Mouse (Mus musculus) mouse embryonic stem cell (cell line): ENCODE data around the gene Gm49661.

ENCODE experiments used
- in situ Hi-C, 2 experiments: fragments of 300-500 bp; cut with MboI; formaldehyde crosslinking; loops; 1 replicate in 1 of 2; 3 replicates in 1 of 2; pipeline ENCODE4 v1.14.3; 2019 to 2020; ENCODE audit warnings: low sequenced_read_pairs in 2 of 2, low pct_unique_long_range_greater_than_20kb in 1 of 2, mixed read lengths in 1 of 2; ENCODE audit not compliant: unreplicated experiment in 1 of 2

Gene Gm49661

GRCm38 (mm10) chr8:84969241-84970134, at the start of gene Gm49661, which contains the start of the genes Prdx2 and Rnaseh2a:
Gene Gm49661, minus strand, starts transcription at chr8:84969433.
Gene Prdx2, plus strand, starts transcription at chr8:84969587.
Gene Rnaseh2a, minus strand, starts transcription at chr8:84969767.
- in situ Hi-C loops = no loop called here

GRCm38 (mm10) chr8:85017209-85017608, 48.0 kb upstream of the Gm49661 start:
- in situ Hi-C loops = no loop called here

- in situ Hi-C loops = no loop called here
These were observed 47.5 kb upstream of the Gm49661 start for GRCm38 (mm10) chr8:85016724-85017123.

GRCm38 (mm10) chr8:85014431-85014830, 45.2 kb upstream of the Gm49661 start, which contains the start of gene Best2:
Gene Best2, minus strand, starts transcription at chr8:85014531.
- in situ Hi-C loops = no loop called here

GRCm38 (mm10) chr8:85013230-85013840, 44.1 kb upstream of the Gm49661 start:
- in situ Hi-C loops = no loop called here

GRCm38 (mm10) chr8:85011242-85011641, 42.0 kb upstream of the Gm49661 start:
- in situ Hi-C loops = no loop called here

- in situ Hi-C loops = no loop called here
These were observed 38.5 kb upstream of the Gm49661 start for GRCm38 (mm10) chr8:85007686-85008085.

GRCm38 (mm10) chr8:84997649-84998295, 28.5 kb upstream of the Gm49661 start:
- in situ Hi-C loops = no loop called here

GRCm38 (mm10) chr8:84996978-84997377, 27.7 kb upstream of the Gm49661 start:
- in situ Hi-C loops = no loop called here

GRCm38 (mm10) chr8:84995680-84996079, 26.4 kb upstream of the Gm49661 start:
- in situ Hi-C loops = no loop called here

- in situ Hi-C loops = no loop called here
These were observed 25.1 kb upstream of the Gm49661 start for GRCm38 (mm10) chr8:84994375-84994774.

GRCm38 (mm10) chr8:84990836-84991235, 21.6 kb upstream of the Gm49661 start:
- in situ Hi-C loops = no loop called here

GRCm38 (mm10) chr8:84990349-84990748, 21.1 kb upstream of the Gm49661 start, which contains the start of gene Hook2:
Gene Hook2, plus strand, starts transcription at chr8:84990603.
- in situ Hi-C loops = no loop called here

GRCm38 (mm10) chr8:84989810-84990209, 20.6 kb upstream of the Gm49661 start:
- in situ Hi-C loops = no loop called here

- in situ Hi-C loops = no loop called here
These were observed 20.1 kb upstream of the Gm49661 start for GRCm38 (mm10) chr8:84989311-84989731.

- in situ Hi-C loops = no loop called here
These were observed 18.7 kb upstream of the Gm49661 start for GRCm38 (mm10) chr8:84987903-84988302.

- in situ Hi-C loops = no loop called here
These were observed 18.2 kb upstream of the Gm49661 start for GRCm38 (mm10) chr8:84987388-84987787.

- in situ Hi-C loops = no loop called here
These were observed 17.2 kb upstream of the Gm49661 start for GRCm38 (mm10) chr8:84986379-84986945.
